11 mouse cellular contexts compared by ENCODE assay signal in the genomic region with DNA sequence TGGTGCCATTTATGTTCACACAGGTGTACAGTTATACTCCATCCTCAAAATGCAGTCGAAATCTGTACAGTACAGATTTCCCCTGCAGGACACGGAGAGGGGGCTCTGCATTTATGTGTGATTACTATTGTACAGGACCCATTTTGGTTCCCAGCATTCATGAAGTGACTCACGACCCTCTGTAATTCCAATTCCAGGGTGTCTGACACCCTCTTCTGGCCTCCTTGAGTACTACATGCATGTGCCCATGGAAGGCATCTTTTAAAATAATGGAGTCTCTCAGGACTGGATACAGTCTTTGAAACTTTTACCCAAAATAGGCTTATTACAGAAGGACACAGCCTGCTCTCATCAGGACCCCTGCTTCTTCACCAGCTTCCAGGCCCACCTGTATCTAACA. TPM values are rescaled to one million over a fixed set of nuclear protein-coding genes. Genes with fewer than 3 reads are reported as not detected.
DNase-seq lines count a peak whose midpoint lies in the region; ATAC-seq and TF ChIP-seq lines count a peak whose summit lies in the region.
"Had no signal": no experiment of that assay in that cellular context is flagged by ENCODE, and none has a peak within 500 bp of the region (broad histone marks: within the 10 kb centered on the region; RNA-seq: fewer than 3 reads in every experiment).

No protein-coding gene starts in this region.

- TF ChIP-seq CTCF in E14TG2a.4 (conservative IDR thresholded peaks at IDR 0.05; ENCODE audit: low read length): peak; percentile 81
- peak; percentile 55 for TF ChIP-seq CTCF in liver, embryonic 14.5 days (IDR thresholded peaks at IDR 0.05; ENCODE audit: low read depth)

- peaks cover 24% of the 10 kb centered on the region for H3K36me3 ChIP-seq in liver, embryonic 11.5 days (ENCODE audit: control insufficient read depth, insufficient read depth, low read length)
- peaks cover 57% of the 10 kb centered on the region for H3K36me3 ChIP-seq in liver, embryonic 12.5 days
- peaks cover 53% of the 10 kb centered on the region for H3K36me3 ChIP-seq in E14TG2a.4 (ENCODE audit: insufficient read depth, low read length)
- peaks cover 18% of the 10 kb centered on the region for H3K36me3 ChIP-seq in liver, embryonic 14.5 days (replicated peaks; ENCODE audit: control insufficient read depth, insufficient read depth, low read depth)

- H3K27ac ChIP-seq in liver, embryonic 11.5 days (ENCODE audit: low read depth, low read length): no peak overlapping the region
- no peak overlapping the region for H3K27ac ChIP-seq in liver, embryonic 12.5 days
- H3K27ac ChIP-seq in liver, embryonic 14.5 days: no peak overlapping the region
- H3K27ac ChIP-seq: heart, embryonic 15.5 days; limb, embryonic 15.5 days had no signal

- H3K4me3 ChIP-seq in liver, embryonic 11.5 days (ENCODE audit: low read depth, low read length): no peak overlapping the region
- H3K4me3 ChIP-seq in liver, embryonic 12.5 days: no peak overlapping the region
- no peak overlapping the region for H3K4me3 ChIP-seq in E14TG2a.4 (replicated peaks; ENCODE audit: low read length)
- no peak overlapping the region for H3K4me3 ChIP-seq in liver, embryonic 14.5 days (ENCODE audit: insufficient read depth in 1 of 2, low read depth in 2 of 2, low read length in 2 of 2)
- H3K4me3 ChIP-seq: heart, embryonic 15.5 days; limb, embryonic 15.5 days had no signal

- WGBS in liver, embryonic 11.5 days: 82% methylated on average over 3 of the region's 3 CpGs
- WGBS in liver, embryonic 12.5 days (ENCODE audit: insufficient replicate concordance): 70% methylated on average over 3 of the region's 3 CpGs
- 67% methylated on average over 3 of the region's 3 CpGs for WGBS in liver, embryonic 14.5 days (ENCODE audit: insufficient replicate concordance)

- TF ChIP-seq EP300 in liver, embryonic 14.5 days (IDR thresholded peaks at IDR 0.05; ENCODE audit: low read depth): no peak

- no peaks in the 10 kb centered on the region for H3K9me3 ChIP-seq in liver, embryonic 11.5 days (ENCODE audit: control insufficient read depth, low read length)
- no peaks in the 10 kb centered on the region for H3K9me3 ChIP-seq in liver, embryonic 12.5 days (replicated peaks)
- no peaks in the 10 kb centered on the region for H3K9me3 ChIP-seq in E14TG2a.4 (ENCODE audit: low read length)
- H3K9me3 ChIP-seq in liver, embryonic 14.5 days (ENCODE audit: control insufficient read depth, low read length): no peaks in the 10 kb centered on the region
- H3K9me3 ChIP-seq: heart, embryonic 15.5 days; limb, embryonic 15.5 days had no signal

- no peak overlapping the region for H3K4me2 ChIP-seq in liver, embryonic 11.5 days
- no peak overlapping the region for H3K4me2 ChIP-seq in liver, embryonic 12.5 days
- no peak overlapping the region for H3K4me2 ChIP-seq in liver, embryonic 14.5 days (ENCODE audit: low read depth)
- H3K4me2 ChIP-seq: heart, embryonic 15.5 days; limb, embryonic 15.5 days had no signal

- H3K27me3 ChIP-seq in liver, embryonic 11.5 days (replicated peaks; ENCODE audit: control insufficient read depth, insufficient read depth, low read length): no peaks in the 10 kb centered on the region
- no peaks in the 10 kb centered on the region for H3K27me3 ChIP-seq in liver, embryonic 12.5 days (replicated peaks)
- no peaks in the 10 kb centered on the region for H3K27me3 ChIP-seq in E14TG2a.4 (ENCODE audit: insufficient read depth, low read length)
- H3K27me3 ChIP-seq in liver, embryonic 14.5 days (ENCODE audit: control insufficient read depth, insufficient read depth, low read length): no peaks in the 10 kb centered on the region
- H3K27me3 ChIP-seq: heart, embryonic 15.5 days; limb, embryonic 15.5 days had no signal

- intact Hi-C loops in heart, postnatal 36 days (cut with DNase I): no loop called here

- DNase-seq in embryo, embryonic 10 days (ENCODE audit: low spot score): peak; percentile 14
- DNase-seq in embryo, embryonic 11 days: no peak
- DNase-seq in liver, embryonic 11.5 days (ENCODE audit: low spot score): no peak
- no peak for DNase-seq in liver, embryonic 14.5 days (ENCODE audit: low read depth in 3 of 3, low spot score in 3 of 3)
- DNase-seq in right cerebral cortex, postnatal 10 days (ENCODE audit: low spot score in 2 of 2): no peak
- no peak for DNase-seq in heart, postnatal 36 days
- DNase-seq: cerebellum, postnatal 36 days had no signal

- no peak overlapping the region for H3K9ac ChIP-seq in liver, embryonic 11.5 days (ENCODE audit: low read depth, low read length)
- no peak overlapping the region for H3K9ac ChIP-seq in liver, embryonic 12.5 days
- H3K9ac ChIP-seq in liver, embryonic 14.5 days (replicated peaks): no peak overlapping the region
- H3K9ac ChIP-seq: heart, embryonic 15.5 days; limb, embryonic 15.5 days had no signal

- ATAC-seq in liver, embryonic 11.5 days (replicated peaks; ENCODE audit: low FRiP score): 0 out of 2 replicates have a peak, but pooled peaks have one; percentile 7
- ATAC-seq in liver, embryonic 12.5 days: no peak
- no peak for ATAC-seq in liver, embryonic 14.5 days (ENCODE audit: insufficient read depth)

- no peaks in the 10 kb centered on the region for H3K4me1 ChIP-seq in liver, embryonic 11.5 days (replicated peaks; ENCODE audit: control insufficient read depth, insufficient read depth, low read length)
- H3K4me1 ChIP-seq in liver, embryonic 12.5 days: no peaks in the 10 kb centered on the region
- H3K4me1 ChIP-seq in E14TG2a.4 (replicated peaks; ENCODE audit: low read depth, low read length): peaks cover 7% of the 10 kb centered on the region
- no peaks in the 10 kb centered on the region for H3K4me1 ChIP-seq in liver, embryonic 14.5 days (replicated peaks; ENCODE audit: control insufficient read depth in 2 of 2, insufficient read depth in 2 of 2, low read length in 1 of 2)

RNA-seq across cellular contexts. Expression of a gene that starts 6.5 kb away (rescaled TPM):
- polyA plus RNA-seq in liver, embryonic 11.5 days (2014; fragmentation: Nextera tagmentation; extraction: Ambion mirVana): 25.0 and 28.2 TPM in 2 replicates
- polyA plus RNA-seq in liver, embryonic 12.5 days (2016; fragmentation: Nextera tagmentation; extraction: Ambion mirVana): 16.2 and 16.5 TPM in 2 replicates
- 3.4 and 4.8 TPM in 2 replicates for polyA plus RNA-seq in liver, embryonic 14.5 days (2012; rRNA removed)
- 9.6 and 10.2 TPM in 2 replicates for polyA plus RNA-seq in liver, embryonic 14.5 days (2014; fragmentation: Nextera tagmentation; extraction: Ambion mirVana)
- total RNA-seq in heart, postnatal 36 days (2021): 10 to 100 TPM; 17.0 to 19.7 TPM

RNA-seq across cellular contexts. Expression of a gene that starts 6.6 kb away (rescaled TPM):
- polyA plus RNA-seq in liver, embryonic 11.5 days (2014; fragmentation: Nextera tagmentation; extraction: Ambion mirVana): 49.6 and 51.0 TPM in 2 replicates
- polyA plus RNA-seq in liver, embryonic 12.5 days (2016; fragmentation: Nextera tagmentation; extraction: Ambion mirVana): 35.0 and 35.4 TPM in 2 replicates
- 8.7 and 12.5 TPM in 2 replicates for polyA plus RNA-seq in liver, embryonic 14.5 days (2012; rRNA removed)
- polyA plus RNA-seq in liver, embryonic 14.5 days (2014; fragmentation: Nextera tagmentation; extraction: Ambion mirVana): 19.5 and 24.1 TPM in 2 replicates
- 10 to 100 TPM; 66.7 to 74.2 TPM for total RNA-seq in heart, postnatal 36 days (2021)
